Mouse (Mus musculus) lung, adult 2 months (tissue): ENCODE results near the gene Tnfsf12.

Experiments used
- CTCF ChIP-seq: fragments of 200-500 bp; IDR thresholded peaks from 2 replicates; pipeline ENCODE4 v1.5.1; 2011; ENCODE audit warnings: mild to moderate bottlenecking, low read length, control low read depth; ENCODE audit not compliant: insufficient read depth
- POLR2A ChIP-seq: fragments of 200-500 bp; IDR thresholded peaks from 2 replicates; pipeline ENCODE4 v1.6.1; 2011; ENCODE audit warnings: low read depth, mild to moderate bottlenecking, control low read depth, low read length, borderline replicate concordance; ENCODE audit errors: extremely low read depth

GRCm38 (mm10) chr11:69665457-69665960 lies 30.1 kb downstream of the Tnfsf12 start:
- TF ChIP-seq POLR2A (no peak), CTCF (no peak)
